Mouse (Mus musculus) E14TG2a.4 (cell line): Measurements from ENCODE around the gene Magi2.
"Not testable (repeated sequence)": the region's sequence is repeated elsewhere in the genome, so short reads cannot be mapped to it uniquely, and the experiment has no call there.

Experiments used
- CTCF ChIP-seq: conservative IDR thresholded peaks from 2 replicates; pipeline ENCODE4 v1.5.1; 2014; ENCODE audit warnings: low read length
- NANOG ChIP-seq: IDR thresholded peaks from 2 replicates; pipeline ENCODE4 v1.6.1; 2014; ENCODE audit warnings: borderline replicate concordance, low read length, mixed read lengths
- POU5F1 ChIP-seq: IDR thresholded peaks from 2 replicates; pipeline ENCODE4 v1.6.1; 2014; ENCODE audit warnings: low read length, borderline replicate concordance

- TF ChIP-seq NANOG, CTCF, POU5F1: not testable (repeated sequence)
Observed at GRCm38 (mm10) chr5:19566136-19566535, 339.3 kb downstream of the Magi2 start.
